Mouse (Mus musculus) stomach, embryonic 14.5 days (tissue): ENCODE results near the gene Msmp. TPM values are rescaled to one million over a fixed set of nuclear protein-coding genes. Genes with fewer than 3 reads are reported as not detected.
"Not testable (repeated sequence)": the region's sequence is repeated elsewhere in the genome, so short reads cannot be mapped to it uniquely, and the experiment has no call there.

Source experiments
- ATAC-seq: fragments of 200-750 bp; cut with Nextera tagmentation; 2 replicates; pipeline ENCODE4 v1.8.0; 2017; ENCODE audit warnings: low read depth, moderate TSS enrichment; ENCODE audit not compliant: insufficient number of reproducible peaks, insufficient read depth, low FRiP score
- H3K27ac ChIP-seq: fragments of 300-500 bp; sonication (generic); 2 replicates; pipeline ENCODE4 v1.5.1; 2014; ENCODE audit warnings: mild to moderate bottlenecking, low read length, moderate library complexity, mixed read lengths
- H3K27me3 ChIP-seq: fragments of 300-500 bp; sonication (generic); 2 replicates; pipeline ENCODE4 v1.6.1; 2014; ENCODE audit warnings: low read length, control low read depth, mixed read lengths; ENCODE audit not compliant: control insufficient read depth, insufficient read depth
- H3K36me3 ChIP-seq: fragments of 300-500 bp; sonication (generic); 2 replicates; pipeline ENCODE4 v1.6.1; 2014; ENCODE audit warnings: mild to moderate bottlenecking, control low read depth, low read length, moderate library complexity, mixed read lengths; ENCODE audit not compliant: control insufficient read depth, insufficient read depth
- H3K4me1 ChIP-seq: fragments of 300-500 bp; sonication (generic); 2 replicates; pipeline ENCODE4 v1.6.1; 2014; ENCODE audit warnings: low read length, control low read depth, mixed read lengths; ENCODE audit not compliant: control insufficient read depth, insufficient read depth
- H3K4me2 ChIP-seq: fragments of 300-500 bp; sonication (generic); replicated peaks from 2 replicates; pipeline ENCODE4 v1.6.1; 2014; ENCODE audit warnings: low read depth, low read length, control low read depth
- H3K4me3 ChIP-seq: fragments of 300-500 bp; sonication (generic); 2 replicates; pipeline ENCODE4 v1.5.1; 2014; ENCODE audit warnings: low read depth, low read length, control low read depth
- H3K9ac ChIP-seq: fragments of 300-500 bp; sonication (generic); replicated peaks from 2 replicates; pipeline ENCODE4 v1.6.1; 2014; ENCODE audit warnings: low read depth, mild to moderate bottlenecking, control low read depth, low read length, moderate library complexity, mixed read lengths
- H3K9me3 ChIP-seq: fragments of 300-500 bp; sonication (generic); 2 replicates; pipeline ENCODE4 v1.6.1; 2016; ENCODE audit warnings: low read depth, low read length, control low read depth; ENCODE audit not compliant: control insufficient read depth
- WGBS: fragments of 180-500 bp; shearing (Covaris S2); extraction: QIAGEN DNeasy Blood & Tissue Kit; methylation state at CpG from one replicate; pipeline ENCODE4 v1.1.7; 2014; 5-methylcytosine and 5-hydroxymethylcytosine counted together
- polyA plus RNA-seq: library from polyadenylated mRNA; unstranded; fragments of >200 nt; fragmentation: Nextera tagmentation; extraction: Ambion mirVana; gene quantifications from 2 replicates; pipeline ENCODE4 v1.2.1, GENCODE M21; 2014

The Msmp gene
- polyA plus RNA-seq, 1 experiment from 2014 or later, result 1.0 TPM

- no peak overlapping the region for H3K4me2 ChIP-seq
- H3K9me3 ChIP-seq, result no peaks in the 10 kb centered on the region
- no peaks in the 10 kb centered on the region; the same call in 1 of the 2 replicates for H3K4me1 ChIP-seq
- H3K4me3 ChIP-seq, result no peak overlapping the region
- ATAC-seq, result no peak
- no peak overlapping the region for H3K9ac ChIP-seq
- H3K27ac ChIP-seq, result no peak overlapping the region
- H3K36me3 ChIP-seq, result peaks cover 90% of the 10 kb centered on the region
- H3K27me3 ChIP-seq, result no peaks in the 10 kb centered on the region
- WGBS, result 96% methylated on average over 5 of the region's 5 CpGs
Observed at GRCm38 (mm10) chr4:43552437-43552836, 31.9 kb downstream of the Msmp start.

GRCm38 (mm10) chr4:43551854-43552253 lies 32.4 kb downstream of the Msmp start:
- not testable (repeated sequence) for H3K27me3 ChIP-seq, H3K4me3 ChIP-seq, H3K4me1 ChIP-seq, H3K4me2 ChIP-seq, H3K9me3 ChIP-seq, H3K27ac ChIP-seq, ATAC-seq, H3K9ac ChIP-seq
- WGBS, result 89% methylated on average over 6 of the region's 6 CpGs
- H3K36me3 ChIP-seq, result peaks cover 96% of the 10 kb centered on the region

GRCm38 (mm10) chr4:43549055-43549454 lies 35.2 kb downstream of the Msmp start:
- Histone ChIP-seq H3K36me3 (peaks cover 97% of the 10 kb centered on the region), H3K4me2 (no peak overlapping the region), H3K4me3 (no peak overlapping the region), H3K27ac (no peak overlapping the region), H3K27me3 (no peaks in the 10 kb centered on the region), H3K9me3 (no peaks in the 10 kb centered on the region), H3K4me1 (no peaks in the 10 kb centered on the region), H3K9ac (no peak overlapping the region)
- 92% methylated on average over 12 of the region's 12 CpGs for WGBS
- ATAC-seq, result no peak

- H3K9me3 ChIP-seq, result no peaks in the 10 kb centered on the region
- 93% methylated on average over 8 of the region's 8 CpGs for WGBS
- no peak overlapping the region for H3K4me2 ChIP-seq
- no peak overlapping the region for H3K4me3 ChIP-seq
- H3K27ac ChIP-seq, result no peak overlapping the region
- no peak overlapping the region for H3K9ac ChIP-seq
- H3K27me3 ChIP-seq, result no peaks in the 10 kb centered on the region
- peaks cover 97% of the 10 kb centered on the region for H3K36me3 ChIP-seq
- ATAC-seq, result no peak
- H3K4me1 ChIP-seq, result no peaks in the 10 kb centered on the region
Observed at GRCm38 (mm10) chr4:43547160-43547559, 37.1 kb downstream of the Msmp start.

GRCm38 (mm10) chr4:43546375-43547047 lies 37.8 kb downstream of the Msmp start:
- H3K27me3 ChIP-seq, result no peaks in the 10 kb centered on the region
- no peak overlapping the region for H3K4me2 ChIP-seq
- no peaks in the 10 kb centered on the region for H3K4me1 ChIP-seq
- peaks cover 98% of the 10 kb centered on the region for H3K36me3 ChIP-seq
- no peaks in the 10 kb centered on the region for H3K9me3 ChIP-seq
- 91% methylated on average over 12 of the region's 12 CpGs for WGBS
- no peak overlapping the region for H3K9ac ChIP-seq
- H3K27ac ChIP-seq, result no peak overlapping the region
- ATAC-seq, result no peak
- no peak overlapping the region for H3K4me3 ChIP-seq

GRCm38 (mm10) chr4:43542044-43542443 lies 42.2 kb downstream of the Msmp start:
- Histone ChIP-seq H3K27ac (no peak overlapping the region), H3K9me3 (no peaks in the 10 kb centered on the region), H3K9ac (no peak overlapping the region), H3K4me3 (no peak overlapping the region), H3K4me2 (no peak overlapping the region), H3K4me1 (no peaks in the 10 kb centered on the region), H3K27me3 (no peaks in the 10 kb centered on the region), H3K36me3 (peaks cover 96% of the 10 kb centered on the region)
- no peak for ATAC-seq
- 69% methylated on average over 3 of the region's 3 CpGs for whole genome bisulfite sequencing

GRCm38 (mm10) chr4:43536031-43536430 lies 48.3 kb downstream of the Msmp start:
- H3K27me3 ChIP-seq, result no peaks in the 10 kb centered on the region
- no peak overlapping the region for H3K4me3 ChIP-seq
- 93% methylated on average over 9 of the region's 9 CpGs for whole genome bisulfite sequencing
- H3K9me3 ChIP-seq, result no peaks in the 10 kb centered on the region
- H3K4me2 ChIP-seq, result no peak overlapping the region
- no peak for ATAC-seq
- H3K36me3 ChIP-seq, result peaks cover 97% of the 10 kb centered on the region
- no peak overlapping the region for H3K27ac ChIP-seq
- H3K9ac ChIP-seq, result no peak overlapping the region
- no peaks in the 10 kb centered on the region for H3K4me1 ChIP-seq

- ATAC-seq, result no peak
- H3K9ac ChIP-seq, result no peak overlapping the region
- no peak overlapping the region for H3K27ac ChIP-seq
- 93% methylated on average over 8 of the region's 8 CpGs for WGBS
- no peaks in the 10 kb centered on the region for H3K27me3 ChIP-seq
- no peaks in the 10 kb centered on the region for H3K9me3 ChIP-seq
- H3K4me3 ChIP-seq, result no peak overlapping the region
- no peak overlapping the region for H3K4me2 ChIP-seq
- H3K36me3 ChIP-seq, result peaks cover 93% of the 10 kb centered on the region
- no peaks in the 10 kb centered on the region for H3K4me1 ChIP-seq
Observed at GRCm38 (mm10) chr4:43535628-43536027, 48.7 kb downstream of the Msmp start.

DNA sequence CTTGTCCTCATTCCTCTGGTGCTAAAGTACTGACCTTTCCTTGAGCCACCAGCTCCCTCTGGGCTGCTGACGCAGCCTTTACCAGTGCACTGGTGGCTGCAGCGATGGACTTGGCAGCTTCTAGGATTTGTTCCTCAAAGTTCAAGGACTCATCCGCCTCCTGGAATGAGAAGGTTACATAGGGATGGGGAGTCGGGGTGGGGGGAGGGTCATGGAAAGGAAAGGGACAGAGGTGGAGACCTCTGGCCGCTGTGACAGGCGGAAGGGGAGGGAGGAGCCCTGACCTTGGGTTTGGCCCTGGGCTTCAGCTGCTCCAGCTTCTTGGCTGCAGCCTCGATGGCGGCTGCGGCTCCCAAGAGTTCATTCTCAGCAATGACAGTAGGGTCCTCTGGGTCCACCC lies 51.0 kb downstream of the Msmp start:
- H3K27ac ChIP-seq, result no peak overlapping the region
- H3K36me3 ChIP-seq, result peaks cover 70% of the 10 kb centered on the region
- H3K4me1 ChIP-seq, result 0 out of 2 replicates have a peak, but pooled peaks cover 4% of the 10 kb centered on the region
- 87% methylated on average over 9 of the region's 9 CpGs for whole genome bisulfite sequencing
- no peaks in the 10 kb centered on the region for H3K27me3 ChIP-seq
- no peak for ATAC-seq
- H3K4me3 ChIP-seq, result no peak overlapping the region
- H3K9ac ChIP-seq, result no peak overlapping the region
- no peaks in the 10 kb centered on the region for H3K9me3 ChIP-seq
- H3K4me2 ChIP-seq, result no peak overlapping the region
